9 mouse cellular contexts compared by ENCODE assay signal in genomic region chr7:6937040-6937439, GRCm38 (mm10). TPM values are rescaled to one million over a fixed set of nuclear protein-coding genes. Genes with fewer than 3 reads are reported as not detected.
A peak's percentile ranks its signal among the peaks of the same experiment; 100 is the strongest.
DNase-seq lines count a peak whose midpoint lies in the region; ATAC-seq lines count a peak whose summit lies in the region.
"Had no signal": no experiment of that assay in that cellular context is flagged by ENCODE, and none has a peak within 500 bp of the region (broad histone marks: within the 10 kb centered on the region; RNA-seq: fewer than 3 reads in every experiment).

No protein-coding gene starts in this region.

- peak; percentile 64 for DNase-seq in Muller cell, postnatal 12 days (ENCODE audit: inconsistent ontology term)
- peak; percentile 53 for DNase-seq in c-Kit-positive CD71-positive TER-119-positive erythroid progenitor cells, embryonic 14.5 days (ENCODE audit: low spot score)
- peak; percentile 72 for DNase-seq in layer of hippocampus, adult 9-10 months (ENCODE audit: low spot score)
- peak; percentile 79 for DNase-seq in lung, postnatal 14 days
- DNase-seq in retina, postnatal 7 days (ENCODE audit: low read depth, low spot score) = peak; percentile 69
- DNase-seq in urinary bladder, postnatal 25 days (ENCODE audit: low spot score) = peak; percentile 81

- H3K4me2 ChIP-seq in forebrain, embryonic 13.5 days = no peak overlapping the region
- H3K4me2 ChIP-seq in hindbrain, embryonic 12.5 days (replicated peaks) = no peak overlapping the region

- H3K27ac ChIP-seq in forebrain, embryonic 13.5 days = no peak overlapping the region
- H3K27ac ChIP-seq in hindbrain, embryonic 12.5 days = no peak overlapping the region
- H3K27ac ChIP-seq: macrophage had no signal

- no peaks in the 10 kb centered on the region for H3K4me1 ChIP-seq in forebrain, embryonic 13.5 days
- 0 out of 2 replicates have a peak, but pooled peaks cover 2% of the 10 kb centered on the region for H3K4me1 ChIP-seq in hindbrain, embryonic 12.5 days

- ATAC-seq in forebrain, embryonic 13.5 days = peak; percentile 71
- ATAC-seq in hindbrain, embryonic 12.5 days (ENCODE audit: low FRiP score) = peak; percentile 41; the same call in 1 of the 2 replicates

- H3K4me3 ChIP-seq in forebrain, embryonic 13.5 days = no peak overlapping the region
- H3K4me3 ChIP-seq in hindbrain, embryonic 12.5 days = no peak overlapping the region

- no peaks in the 10 kb centered on the region for H3K27me3 ChIP-seq in forebrain, embryonic 13.5 days
- no peaks in the 10 kb centered on the region for H3K27me3 ChIP-seq in hindbrain, embryonic 12.5 days

- H3K9ac ChIP-seq in forebrain, embryonic 13.5 days = no peak overlapping the region
- H3K9ac ChIP-seq in hindbrain, embryonic 12.5 days = no peak overlapping the region

- WGBS in forebrain, embryonic 13.5 days = 48% methylated on average over 11 of the region's 11 CpGs
- WGBS in hindbrain, embryonic 12.5 days = 48% methylated on average over 11 of the region's 11 CpGs

- H3K36me3 ChIP-seq in forebrain, embryonic 13.5 days (ENCODE audit: poor library complexity, severe bottlenecking) = no peaks in the 10 kb centered on the region
- no peaks in the 10 kb centered on the region for H3K36me3 ChIP-seq in hindbrain, embryonic 12.5 days

- no peaks in the 10 kb centered on the region for H3K9me3 ChIP-seq in forebrain, embryonic 13.5 days (replicated peaks)
- no peaks in the 10 kb centered on the region for H3K9me3 ChIP-seq in hindbrain, embryonic 12.5 days (replicated peaks)

RNA-seq across cellular contexts. Expression of gene Aurkc, which starts 58.1 kb away (rescaled TPM):
- polyA plus RNA-seq in forebrain, embryonic 13.5 days (2015; fragmentation: Nextera tagmentation; extraction: Ambion mirVana) = not detected in 2 replicates
- polyA plus RNA-seq in hindbrain, embryonic 12.5 days (2016; fragmentation: Nextera tagmentation; extraction: Ambion mirVana) = 0.54 TPM in 1 of 2 replicates, not detected in the other
- polyA plus RNA-seq: macrophage had no signal
